Mouse (Mus musculus) retina, embryonic 14.5 days (tissue): ENCODE results near the gene Grn.

Experiments used
- DNase-seq: peaks from one replicate; pipeline ENCODE4 v3.0.0-alpha.2; 2015; ENCODE audit warnings: low spot score

The Grn gene

DNA sequence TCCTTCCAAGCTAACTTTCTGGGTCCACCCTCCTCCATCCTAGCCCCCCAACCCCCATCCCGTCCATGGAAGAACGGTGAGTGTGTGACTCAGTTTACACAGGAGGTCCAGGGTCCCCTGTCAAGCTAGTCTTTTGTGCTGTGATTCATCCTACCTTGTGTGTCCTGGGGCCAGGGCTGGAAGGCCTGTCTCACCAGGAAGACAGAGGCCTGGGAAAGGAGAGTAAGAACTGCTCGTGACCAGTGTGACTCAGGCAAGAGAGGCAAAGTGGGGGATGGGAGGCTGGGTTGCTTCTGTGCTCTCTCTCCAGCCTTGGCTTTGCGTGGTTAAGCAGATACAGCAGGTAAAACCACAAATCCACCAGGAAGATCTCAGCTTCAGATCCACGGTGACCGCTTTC is 5.4 kb upstream of the Grn start:
- DNase-seq: no peak

DNA sequence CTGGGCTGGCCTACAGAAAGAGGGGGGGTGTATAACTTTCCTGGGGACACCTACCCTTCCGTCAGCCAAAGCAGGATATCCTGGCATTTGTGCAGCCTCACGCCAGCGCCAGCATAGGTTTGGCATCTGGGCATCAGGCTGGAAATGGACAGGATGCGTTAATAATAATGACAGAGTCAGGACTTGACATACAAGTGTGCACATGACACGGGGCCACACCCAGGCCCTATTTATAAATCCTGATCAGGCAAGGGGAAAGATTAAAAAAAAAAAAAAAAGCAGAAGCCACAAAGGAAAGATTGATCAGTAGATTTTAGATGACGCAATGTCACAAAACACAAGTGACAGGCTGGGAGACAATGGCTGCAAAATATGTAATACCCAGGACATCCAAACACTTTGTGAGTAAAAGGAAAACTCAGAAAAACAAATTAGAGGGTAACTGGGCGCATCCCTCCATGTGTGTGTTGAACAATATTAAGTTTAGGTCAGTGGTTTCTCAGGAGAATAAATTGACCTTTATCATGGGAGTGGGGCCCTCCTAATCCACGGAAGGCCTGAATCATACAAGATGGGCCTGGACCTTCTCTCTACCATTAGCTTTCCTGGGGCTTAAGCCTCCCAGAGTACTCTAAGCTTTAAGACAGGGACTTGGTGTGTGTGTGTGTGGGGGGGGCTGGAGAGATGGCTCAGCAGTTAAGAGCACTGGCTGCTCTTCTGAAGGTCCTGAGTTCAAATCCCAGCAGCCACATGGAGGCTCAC is 4.4 kb upstream of the Grn start:
- no peak for DNase-seq

DNA sequence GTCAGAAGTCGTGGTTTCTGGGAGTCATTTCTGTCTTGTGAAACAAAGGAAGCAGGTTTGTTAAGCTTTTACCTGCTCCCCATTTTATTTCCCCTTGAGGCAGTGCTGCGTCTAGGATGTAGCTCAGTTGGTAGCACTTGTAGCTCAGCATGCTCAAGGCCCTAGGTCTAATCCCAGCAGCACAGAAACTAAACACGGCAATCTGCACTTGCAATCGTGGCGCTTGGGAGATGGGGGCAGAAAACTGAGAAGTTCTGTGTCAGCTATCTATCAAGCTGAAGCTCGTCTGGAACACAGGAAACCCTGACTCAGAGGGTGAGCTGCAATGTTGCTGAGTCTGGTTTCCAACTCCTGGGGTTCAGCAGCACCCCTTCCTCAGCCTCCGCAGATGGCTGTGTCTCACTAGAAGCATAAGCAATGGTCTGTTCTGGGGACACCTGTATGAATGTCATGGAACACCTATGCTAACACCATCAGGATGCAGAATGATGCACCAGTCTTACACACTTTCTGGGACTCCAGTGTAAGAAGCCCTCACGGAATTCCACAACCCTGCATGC is 1.1 kb upstream of the Grn start:
- no peak for DNase-seq

DNA sequence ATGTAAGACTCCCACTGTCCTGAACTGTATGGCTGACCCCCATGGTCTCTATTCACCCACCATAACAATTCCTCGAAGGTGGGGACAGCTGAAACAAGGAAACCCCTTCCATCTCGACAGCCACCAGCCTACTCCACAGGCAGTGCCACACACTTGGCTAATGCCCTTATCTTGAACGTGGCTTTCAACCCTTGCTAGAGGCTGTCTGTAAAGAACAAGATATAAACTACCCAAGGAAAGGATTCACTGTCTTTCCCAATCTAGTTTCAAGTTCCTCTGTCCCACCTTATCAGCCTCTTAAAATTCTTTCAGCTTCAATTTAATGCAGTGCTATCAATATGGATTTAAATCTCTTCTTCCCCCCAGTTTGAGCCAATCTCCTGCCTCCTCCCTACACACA is 564 bp upstream of the Grn start:
- DNase-seq: no peak

DNA sequence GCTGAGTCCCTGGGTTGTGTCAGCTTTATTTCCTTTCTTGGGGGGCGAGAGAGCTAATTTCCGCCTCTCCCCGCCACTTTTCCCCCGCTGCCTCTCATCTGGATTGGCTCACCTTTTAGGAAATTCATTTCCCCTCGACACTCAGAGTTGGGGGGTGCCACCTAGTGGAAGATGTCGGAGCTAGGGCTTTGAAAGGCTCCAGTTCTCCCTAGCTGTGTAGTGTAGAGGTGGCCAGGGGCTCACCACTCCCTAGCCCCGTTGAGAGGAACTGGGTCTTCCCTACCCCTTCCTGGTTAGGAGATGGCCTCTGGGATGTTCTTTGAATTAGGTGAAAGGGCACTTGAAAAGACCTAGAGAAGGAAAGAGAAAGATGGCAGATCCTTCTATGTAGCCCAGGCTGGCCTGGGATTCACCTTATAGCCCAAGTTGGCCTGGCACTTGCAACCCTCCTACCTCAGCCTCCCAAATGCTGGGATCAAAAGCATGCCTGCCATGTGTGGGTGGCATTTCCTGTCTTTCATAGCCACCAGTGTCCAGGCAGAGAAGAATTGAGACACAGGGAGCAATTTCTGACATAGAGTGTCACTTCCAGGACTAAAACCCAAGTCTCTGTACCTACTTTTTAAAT is 1.0 kb downstream of the Grn start:
- peak; percentile 89 for DNase-seq

DNA sequence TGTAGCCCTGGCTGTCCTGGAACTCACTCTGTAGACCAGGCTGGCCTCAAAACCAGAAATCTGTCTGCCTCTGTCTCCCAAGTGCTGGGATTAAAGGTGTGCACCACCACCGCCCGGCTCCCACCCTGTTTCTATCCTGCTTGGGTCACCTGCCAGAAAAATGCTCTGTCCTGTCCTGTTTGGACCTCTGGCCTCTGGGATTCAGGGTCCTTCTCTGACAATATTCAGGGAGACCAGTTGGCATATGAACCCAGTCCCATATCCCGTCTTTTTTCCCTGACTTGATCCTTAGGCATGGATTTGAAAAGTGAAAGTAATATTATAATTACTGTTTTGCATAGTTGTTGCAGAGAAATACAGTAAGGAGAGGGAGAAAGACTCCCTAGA is 1.6 kb downstream of the Grn start:
- DNase-seq: no peak

DNA sequence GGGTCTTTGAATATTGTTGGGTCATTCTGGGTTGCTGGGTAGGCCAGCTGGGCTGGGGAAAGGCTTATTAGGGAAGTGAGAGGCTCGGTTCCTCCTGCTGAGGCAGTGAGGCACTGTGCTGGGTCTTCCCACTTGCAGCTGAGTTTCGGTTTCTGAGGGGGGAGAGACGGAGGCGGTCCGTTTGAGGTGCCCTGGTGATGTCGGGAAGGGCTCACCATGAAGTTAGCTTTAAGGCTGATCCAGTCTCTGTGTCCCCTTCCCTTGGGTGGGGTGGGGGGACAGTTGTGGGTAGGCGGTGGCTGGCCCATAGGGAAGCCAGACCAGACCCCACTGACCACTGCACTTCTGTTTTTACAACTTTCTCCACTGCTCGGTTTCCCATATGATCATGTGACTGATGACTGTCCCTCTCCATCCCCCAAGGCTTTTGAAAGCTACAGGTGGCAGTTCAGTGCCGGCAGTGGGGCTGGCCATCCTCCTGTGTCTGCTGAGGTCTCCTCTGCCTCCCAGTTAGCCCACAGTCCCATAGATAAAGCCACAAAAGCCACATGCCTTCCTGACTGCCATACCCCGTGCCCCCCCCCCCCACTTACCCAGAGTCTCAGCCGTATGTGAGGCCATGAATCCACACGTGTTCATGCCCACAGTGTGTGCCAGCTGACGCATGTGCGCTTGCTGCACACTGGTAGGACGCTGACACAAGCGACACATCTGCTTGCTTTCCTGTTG is 2.2 kb downstream of the Grn start:
- DNase-seq: no peak

DNA sequence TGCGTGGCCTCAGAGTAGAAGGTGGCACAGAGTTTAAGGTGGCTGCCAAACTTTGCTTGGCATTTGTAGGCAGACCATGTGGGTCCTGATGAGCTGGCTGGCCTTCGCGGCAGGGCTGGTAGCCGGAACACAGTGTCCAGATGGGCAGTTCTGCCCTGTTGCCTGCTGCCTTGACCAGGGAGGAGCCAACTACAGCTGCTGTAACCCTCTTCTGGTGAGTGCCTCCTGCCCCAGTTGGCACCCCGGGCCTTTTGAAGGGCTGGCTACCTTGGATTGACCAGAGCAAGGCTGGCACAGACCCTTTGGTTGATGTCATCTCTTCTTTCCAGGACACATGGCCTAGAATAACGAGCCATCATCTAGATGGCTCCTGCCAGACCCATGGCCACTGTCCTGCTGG is 2.8 kb downstream of the Grn start:
- DNase-seq: no peak

DNA sequence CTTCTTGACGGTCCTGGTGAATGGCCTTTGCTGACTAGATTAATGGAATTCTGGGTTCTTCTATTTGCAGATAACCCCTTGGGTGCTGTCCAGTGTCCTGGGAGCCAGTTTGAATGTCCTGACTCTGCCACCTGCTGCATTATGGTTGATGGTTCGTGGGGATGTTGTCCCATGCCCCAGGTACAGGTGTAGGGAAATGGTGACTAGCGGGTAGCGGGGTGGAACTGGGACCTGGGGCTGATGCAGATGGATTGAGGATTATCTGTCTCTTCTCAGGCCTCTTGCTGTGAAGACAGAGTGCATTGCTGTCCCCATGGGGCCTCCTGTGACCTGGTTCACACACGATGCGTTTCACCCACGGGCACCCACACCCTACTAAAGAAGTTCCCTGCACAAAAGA is 3.8 kb downstream of the Grn start:
- no peak for DNase-seq

DNA sequence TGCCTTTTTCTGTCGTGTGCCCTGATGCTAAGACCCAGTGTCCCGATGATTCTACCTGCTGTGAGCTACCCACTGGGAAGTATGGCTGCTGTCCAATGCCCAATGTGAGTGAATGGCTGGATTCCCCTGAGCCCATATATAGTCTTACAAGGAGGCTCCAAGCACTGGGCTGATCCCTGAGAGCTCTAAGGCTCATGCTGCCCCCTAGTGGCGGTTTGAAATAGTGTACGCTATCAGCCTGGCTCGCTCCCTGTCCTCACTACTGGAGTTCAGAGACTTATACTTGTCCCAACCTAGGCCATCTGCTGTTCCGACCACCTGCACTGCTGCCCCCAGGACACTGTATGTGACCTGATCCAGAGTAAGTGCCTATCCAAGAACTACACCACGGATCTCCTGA is 4.3 kb downstream of the Grn start:
- DNase-seq: peak; percentile 99

DNA sequence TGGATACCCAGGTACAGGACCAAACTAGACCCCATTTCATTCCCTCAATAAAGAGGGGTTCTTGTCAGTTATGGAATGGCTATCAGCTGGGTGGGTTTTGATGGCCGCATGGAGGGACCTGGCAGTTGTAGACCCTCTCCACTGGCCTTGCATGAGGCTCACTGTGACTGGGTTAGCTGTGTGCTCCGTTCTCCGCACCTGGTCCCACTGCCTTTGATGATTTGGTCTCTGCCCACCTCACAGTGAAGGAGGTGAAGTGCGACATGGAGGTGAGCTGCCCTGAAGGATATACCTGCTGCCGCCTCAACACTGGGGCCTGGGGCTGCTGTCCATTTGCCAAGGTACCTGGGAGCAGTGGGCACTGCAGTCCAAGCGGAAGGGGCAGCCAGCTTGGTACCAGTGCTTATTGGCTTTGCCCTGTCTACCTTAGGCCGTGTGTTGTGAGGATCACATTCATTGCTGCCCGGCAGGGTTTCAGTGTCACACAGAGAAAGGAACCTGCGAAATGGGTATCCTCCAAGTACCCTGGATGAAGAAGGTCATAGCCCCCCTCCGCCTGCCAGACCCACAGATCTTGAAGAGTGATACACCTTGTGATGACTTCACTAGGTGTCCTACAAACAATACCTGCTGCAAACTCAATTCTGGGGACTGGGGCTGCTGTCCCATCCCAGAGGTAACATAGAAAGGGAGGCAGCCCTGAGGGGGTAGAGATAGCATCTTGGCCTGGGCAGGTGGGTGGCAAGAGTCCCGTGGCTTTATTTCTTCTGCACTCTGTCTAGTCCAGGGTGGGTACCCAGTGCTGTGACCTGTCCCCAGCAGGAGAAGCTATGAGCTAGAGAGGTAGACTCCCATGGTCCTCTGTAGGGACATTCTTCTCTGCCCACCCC is 4.9 kb downstream of the Grn start:
- DNase-seq: no peak

DNA sequence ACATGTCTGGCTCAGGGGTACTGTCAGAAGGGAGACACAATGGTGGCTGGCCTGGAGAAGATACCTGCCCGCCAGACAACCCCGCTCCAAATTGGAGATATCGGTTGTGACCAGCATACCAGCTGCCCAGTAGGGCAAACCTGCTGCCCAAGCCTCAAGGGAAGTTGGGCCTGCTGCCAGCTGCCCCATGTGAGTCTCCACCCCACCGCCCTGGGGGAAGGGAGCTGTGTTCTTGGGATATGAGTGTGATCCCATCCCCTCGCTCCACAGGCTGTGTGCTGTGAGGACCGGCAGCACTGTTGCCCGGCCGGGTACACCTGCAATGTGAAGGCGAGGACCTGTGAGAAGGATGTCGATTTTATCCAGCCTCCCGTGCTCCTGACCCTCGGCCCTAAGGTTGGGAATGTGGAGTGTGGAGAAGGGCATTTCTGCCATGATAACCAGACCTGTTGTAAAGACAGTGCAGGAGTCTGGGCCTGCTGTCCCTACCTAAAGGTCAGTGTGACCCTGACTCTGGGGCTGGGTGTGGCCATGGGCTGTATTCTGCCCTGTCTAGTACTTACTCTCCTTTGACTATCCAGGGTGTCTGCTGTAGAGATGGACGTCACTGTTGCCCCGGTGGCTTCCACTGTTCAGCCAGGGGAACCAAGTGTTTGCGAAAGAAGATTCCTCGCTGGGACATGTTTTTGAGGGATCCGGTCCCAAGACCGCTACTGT is 5.8 kb downstream of the Grn start:
- no peak for DNase-seq

DNA sequence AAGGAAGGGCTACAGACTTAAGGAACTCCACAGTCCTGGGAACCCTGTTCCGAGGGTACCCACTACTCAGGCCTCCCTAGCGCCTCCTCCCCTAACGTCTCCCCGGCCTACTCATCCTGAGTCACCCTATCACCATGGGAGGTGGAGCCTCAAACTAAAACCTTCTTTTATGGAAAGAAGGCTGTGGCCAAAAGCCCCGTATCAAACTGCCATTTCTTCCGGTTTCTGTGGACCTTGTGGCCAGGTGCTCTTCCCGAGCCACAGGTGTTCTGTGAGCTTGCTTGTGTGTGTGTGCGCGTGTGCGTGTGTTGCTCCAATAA is 6.3 kb downstream of the Grn start:
- no peak for DNase-seq

DNA sequence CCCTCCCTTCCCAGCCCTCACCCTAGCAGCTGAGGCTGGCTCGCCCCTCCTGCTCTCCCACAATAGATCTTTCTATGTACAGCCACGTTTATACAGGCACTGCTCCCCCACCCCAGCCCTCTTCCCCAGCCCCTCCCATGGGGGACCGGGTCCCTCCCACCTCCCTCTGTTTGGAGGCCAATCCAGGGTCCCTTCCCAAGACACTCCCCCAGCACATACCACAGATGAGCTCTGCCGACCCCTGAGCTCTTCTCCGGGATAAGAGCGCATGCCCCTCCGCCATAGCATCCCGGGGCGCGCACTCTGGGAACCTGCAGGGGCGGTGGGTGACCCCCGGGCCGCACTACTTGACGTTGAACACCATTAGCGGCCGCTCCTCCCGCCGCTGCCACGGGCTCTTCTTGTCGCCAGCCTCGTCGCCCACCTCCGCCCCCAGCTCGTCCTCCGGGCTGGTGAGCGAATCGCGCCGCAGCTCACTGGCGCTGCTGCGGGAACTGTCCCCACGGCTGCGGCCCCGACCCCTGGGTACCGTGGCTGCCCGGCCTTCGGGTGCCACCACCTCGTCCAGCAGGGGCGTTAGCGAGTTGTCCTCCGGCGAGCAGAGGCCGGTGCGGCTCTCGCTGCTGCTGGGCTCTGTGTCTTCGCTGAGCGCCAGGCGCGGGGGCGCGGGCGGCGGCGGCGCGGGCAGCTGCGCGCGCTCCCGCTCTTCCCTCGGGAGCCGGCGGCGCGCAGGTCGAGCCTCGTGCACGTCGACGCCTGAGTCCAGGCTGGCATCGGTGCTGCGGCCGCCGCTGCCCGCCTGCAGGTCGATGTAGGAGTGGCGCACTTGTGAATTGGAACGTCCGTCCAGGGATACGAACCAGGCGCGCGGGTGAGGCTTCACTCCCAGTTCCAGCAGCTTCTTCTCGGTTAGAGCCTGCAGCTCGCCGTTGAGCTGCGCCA is 7.3 kb downstream of the Grn start:
- peak; percentile 73 for DNase-seq

DNA sequence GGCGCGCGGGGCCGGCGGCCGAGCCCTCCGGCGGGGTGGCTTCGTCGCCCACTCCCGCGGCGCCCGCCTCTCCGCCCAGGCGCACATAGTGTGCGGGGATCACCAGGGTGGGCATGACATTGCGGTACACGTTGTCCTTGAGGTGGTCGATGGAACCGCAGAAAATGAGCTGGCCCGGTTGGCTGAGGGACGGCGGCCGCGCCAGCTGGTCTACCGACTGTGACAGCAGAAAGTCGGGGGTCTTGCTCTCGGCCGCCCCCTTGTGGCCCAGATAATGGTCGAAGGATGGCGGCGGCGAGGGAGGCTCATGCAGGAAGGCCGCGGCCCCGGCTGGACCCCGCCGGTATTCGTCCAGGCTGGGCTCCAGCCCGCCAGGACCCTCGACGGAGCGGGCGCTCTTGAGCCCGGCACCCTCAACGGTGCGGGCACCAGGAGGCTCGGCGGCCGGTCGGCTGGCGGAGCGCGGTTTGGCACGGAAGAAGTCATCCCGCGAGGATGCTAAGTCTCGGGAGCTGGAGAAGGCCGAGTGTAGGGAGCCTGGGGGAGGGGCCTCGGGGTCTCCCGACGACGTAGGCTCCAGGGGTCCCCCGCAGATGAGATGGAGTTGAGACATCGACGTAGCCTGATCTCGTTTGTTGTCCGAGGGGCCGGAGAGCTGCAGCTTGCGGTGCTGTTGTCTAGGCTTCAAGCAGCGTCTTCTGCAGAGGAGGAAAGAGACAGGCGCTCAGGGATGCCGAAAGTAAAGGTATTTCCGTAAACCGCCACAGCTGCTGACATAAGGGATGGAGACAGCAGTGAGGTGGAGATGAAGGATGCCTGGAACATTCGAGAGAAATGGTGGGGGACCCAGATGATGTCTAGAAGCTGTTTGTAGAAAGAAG is 8.3 kb downstream of the Grn start:
- DNase-seq: peak; percentile 95

DNA sequence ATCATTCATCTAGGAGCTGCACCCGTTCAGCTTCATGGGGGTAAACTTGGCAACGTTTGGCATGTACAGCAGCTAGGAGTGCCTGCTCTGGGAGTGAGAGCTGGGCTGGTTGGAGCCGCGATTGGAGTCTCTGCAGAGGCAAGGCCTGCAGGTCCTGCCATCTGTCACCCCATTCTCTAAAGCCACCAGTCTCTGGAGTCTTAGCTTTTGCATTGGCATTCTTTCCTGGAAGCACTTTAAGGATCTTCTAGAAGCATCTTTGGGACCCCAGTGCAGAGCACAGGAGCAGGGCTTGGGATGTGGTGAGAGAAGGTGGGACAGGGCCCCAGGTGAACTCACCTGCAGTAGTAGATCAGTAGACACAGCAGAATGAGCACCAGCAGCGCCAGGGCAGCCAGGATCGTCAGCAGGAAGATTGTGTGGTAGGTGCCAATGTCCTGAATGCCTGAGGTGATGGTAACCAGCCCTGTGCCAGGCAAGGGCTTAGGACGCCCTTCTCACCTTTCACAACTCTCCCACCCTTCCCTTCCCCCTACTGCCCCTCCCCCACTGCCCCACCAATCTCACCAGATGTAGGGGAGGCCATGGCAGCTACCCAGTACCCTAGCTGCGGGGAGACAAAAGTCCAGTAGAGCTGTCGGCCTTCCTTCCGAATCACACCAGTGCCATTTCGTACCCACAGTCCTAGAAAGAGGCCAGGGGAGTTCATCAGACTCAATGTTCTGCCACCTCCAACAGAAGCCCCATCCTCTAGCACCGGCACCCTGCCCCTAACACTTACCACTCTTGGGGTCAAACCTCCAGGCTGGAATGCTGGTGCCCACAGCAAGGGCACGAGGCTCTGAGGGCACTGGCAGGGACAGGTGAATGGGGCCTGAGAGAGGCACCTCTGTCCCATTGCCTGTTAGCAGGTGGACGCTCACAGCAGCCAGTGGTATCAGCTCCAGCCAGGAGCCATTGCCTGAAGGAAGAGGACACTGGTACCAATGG is 9.3 kb downstream of the Grn start:
- no peak for DNase-seq

DNA sequence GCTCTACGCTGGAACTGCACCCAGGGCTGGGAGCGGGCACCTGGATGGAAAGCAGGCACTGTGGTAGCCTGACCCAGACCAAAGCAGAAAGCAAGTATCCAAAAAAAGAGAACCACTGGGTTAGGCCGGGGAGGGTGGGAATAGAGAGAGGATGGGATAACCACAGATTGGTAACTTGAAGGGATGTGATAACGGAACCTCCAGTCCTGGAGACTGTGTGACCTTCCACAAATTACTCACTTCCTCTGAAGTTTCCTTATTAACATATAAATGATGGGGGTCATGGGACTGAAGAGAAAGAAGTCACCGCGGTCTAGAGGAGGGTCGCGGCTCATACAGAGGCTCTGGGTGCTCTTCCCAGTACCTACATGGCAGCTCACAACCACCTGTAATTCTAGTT is 10.1 kb downstream of the Grn start:
- no peak for DNase-seq

DNA sequence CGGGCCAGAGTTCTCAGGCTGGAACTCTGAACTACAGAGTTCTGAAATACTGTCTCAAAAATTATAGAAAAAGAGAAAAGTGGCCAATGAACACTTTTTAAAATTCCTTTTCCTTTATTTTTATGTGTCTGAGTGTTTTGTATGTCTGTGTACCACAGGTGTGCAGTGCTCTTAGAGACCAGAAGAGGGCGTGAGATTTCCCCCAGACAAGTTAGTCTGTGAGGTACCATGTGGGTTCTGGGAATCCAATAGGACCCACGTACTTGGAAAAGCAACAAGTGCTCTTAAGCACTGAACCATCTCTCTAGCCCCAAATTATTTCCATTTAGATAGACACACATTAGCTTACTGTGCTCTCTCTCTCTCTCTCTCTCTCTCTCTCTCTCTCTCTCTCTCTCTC is 11.3 kb downstream of the Grn start:
- peak; percentile 25 for DNase-seq
